Mouse (Mus musculus): Measurements from ENCODE around the gene Olfr643. TPM values are rescaled to one million over a fixed set of nuclear protein-coding genes. Genes with fewer than 3 reads are reported as not detected.

The Olfr643 gene
- not detected in 2 replicates for polyA plus RNA-seq (2015; fragmentation: Nextera tagmentation; extraction: Ambion mirVana)

DNA sequence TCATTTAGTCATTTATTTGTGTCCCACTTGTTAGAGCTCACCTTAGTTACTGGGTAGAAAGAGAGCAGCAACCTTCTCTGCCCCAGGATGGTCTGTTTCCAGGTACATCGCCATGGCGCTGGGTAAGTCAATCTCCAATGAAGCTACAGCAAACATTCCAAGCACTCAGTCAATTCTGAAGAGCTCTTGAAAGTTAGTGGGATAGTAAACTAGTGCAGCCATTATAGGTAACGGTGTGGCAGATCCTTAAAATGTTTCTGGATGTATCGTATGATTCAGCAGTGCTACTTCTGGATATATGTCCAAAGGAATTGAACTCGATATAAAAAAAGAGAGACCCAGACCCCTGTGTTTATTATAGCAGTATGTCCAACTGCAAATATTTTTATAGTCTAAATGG is at the start of gene Olfr643:
TSS of gene Olfr643 (minus strand) at position 101 of the 400 bp plus-strand sequence.
- Histone ChIP-seq H3K27ac (no peak within 1 kb of the TSS), H3K36me3 (no peaks in the 10 kb centered on the region), H3K27me3 (no peaks in the 10 kb centered on the region), H3K4me3 (no peak within 1 kb of the TSS), H3K4me2 (no peak within 1 kb of the TSS), H3K9me3 (no peaks in the 10 kb centered on the region), H3K4me1 (no peaks in the 10 kb centered on the region), H3K9ac (no peak within 1 kb of the TSS)
- ATAC-seq (ENCODE audit: insufficient number of reproducible peaks, insufficient read depth, low FRiP score, low TSS enrichment, low read depth), result no peak
- WGBS, result 84% methylated on average over 5 of the region's 5 CpGs

DNA sequence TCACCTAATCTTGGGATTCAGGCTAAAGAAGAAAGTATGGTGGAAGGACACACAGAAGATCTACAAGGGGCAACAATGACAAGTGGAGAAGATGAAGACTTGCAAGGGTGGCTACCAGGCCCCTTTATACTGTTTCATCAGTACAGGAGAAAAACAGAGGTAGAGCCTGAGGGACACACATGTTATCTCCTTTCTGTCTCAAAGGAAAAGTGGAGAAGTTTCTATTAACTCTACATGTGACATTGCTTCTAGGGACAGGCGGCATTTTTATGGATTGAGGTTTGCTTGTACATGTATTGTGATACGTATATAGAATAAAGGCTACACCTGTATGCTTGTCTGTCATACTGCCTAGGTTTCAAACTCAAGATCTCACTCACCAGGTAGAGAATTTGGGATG is 46.1 kb upstream of the Olfr643 start, which contains the start of gene Olfr648:
TSS of gene Olfr648 (minus strand) at position 101 of the 400 bp plus-strand sequence.
- Histone ChIP-seq H3K27ac (no peak within 1 kb of the TSS), H3K27me3 (no peaks in the 10 kb centered on the region), H3K9ac (no peak within 1 kb of the TSS), H3K4me1 (no peaks in the 10 kb centered on the region), H3K9me3 (no peaks in the 10 kb centered on the region), H3K4me2 (no peak within 1 kb of the TSS), H3K4me3 (no peak within 1 kb of the TSS), H3K36me3 (no peaks in the 10 kb centered on the region)
- 88% methylated on average over 2 of the region's 2 CpGs for WGBS
- no peak for ATAC-seq (ENCODE audit: insufficient number of reproducible peaks, insufficient read depth, low FRiP score, low TSS enrichment, low read depth)

- Histone ChIP-seq H3K4me1 (no peaks in the 10 kb centered on the region), H3K36me3 (no peaks in the 10 kb centered on the region), H3K9ac (no peak overlapping the region), H3K27me3 (no peaks in the 10 kb centered on the region), H3K4me3 (no peak overlapping the region), H3K27ac (no peak overlapping the region), H3K4me2 (no peak overlapping the region), H3K9me3 (no peaks in the 10 kb centered on the region)
- ATAC-seq (ENCODE audit: insufficient number of reproducible peaks, insufficient read depth, low FRiP score, low TSS enrichment, low read depth), result no peak
- WGBS, result 89% methylated on average over 1 of the region's 1 CpGs
Measured at GRCm38 (mm10) chr7:104179074-104179473, 41.9 kb upstream of the Olfr643 start.

GRCm38 (mm10) chr7:104178422-104179054 is 41.3 kb upstream of the Olfr643 start:
- no peak overlapping the region for H3K4me3 ChIP-seq
- H3K4me1 ChIP-seq, result no peaks in the 10 kb centered on the region
- WGBS, result 73% methylated on average over 5 of the region's 5 CpGs

DNA sequence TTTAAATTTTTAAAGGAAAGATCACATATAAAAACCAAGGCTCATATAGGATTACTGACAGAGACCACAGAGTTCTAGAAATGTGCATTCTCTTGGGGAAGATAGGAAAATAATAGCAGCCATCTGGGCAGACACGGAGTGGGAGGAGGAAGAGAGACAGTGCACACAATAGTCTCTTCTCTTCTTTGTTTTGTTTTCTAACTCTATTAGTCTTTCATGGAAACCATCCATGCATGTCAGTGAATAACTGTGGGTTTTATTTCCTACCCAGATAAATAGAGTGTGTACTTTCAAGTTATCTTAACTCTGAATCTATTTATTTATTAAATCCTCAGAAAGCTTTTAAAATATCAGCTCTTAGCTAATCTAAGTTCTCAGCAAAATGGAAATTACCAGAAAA is 37.9 kb upstream of the Olfr643 start:
- Histone ChIP-seq H3K4me3 (no peak overlapping the region), H3K36me3 (no peaks in the 10 kb centered on the region), H3K9me3 (no peaks in the 10 kb centered on the region), H3K27ac (no peak overlapping the region), H3K9ac (no peak overlapping the region), H3K4me2 (no peak overlapping the region), H3K4me1 (no peaks in the 10 kb centered on the region), H3K27me3 (no peaks in the 10 kb centered on the region)
- ATAC-seq (ENCODE audit: insufficient number of reproducible peaks, insufficient read depth, low FRiP score, low TSS enrichment, low read depth), result no peak
- 42% methylated on average over 1 of the region's 1 CpGs for WGBS

More at GRCm38 (mm10) chr7:104178422-104179054, 41.3 kb upstream of the Olfr643 start:
- Histone ChIP-seq H3K9ac (no peak overlapping the region), H3K4me2 (no peak overlapping the region), H3K27ac (no peak overlapping the region), H3K9me3 (no peaks in the 10 kb centered on the region), H3K27me3 (no peaks in the 10 kb centered on the region), H3K36me3 (no peaks in the 10 kb centered on the region)
- ATAC-seq (ENCODE audit: insufficient number of reproducible peaks, insufficient read depth, low FRiP score, low TSS enrichment, low read depth), result no peak

- 75% methylated on average over 6 of the region's 6 CpGs for WGBS
- no peak overlapping the region for H3K27ac ChIP-seq
- no peaks in the 10 kb centered on the region for H3K27me3 ChIP-seq
- H3K4me1 ChIP-seq, result no peaks in the 10 kb centered on the region
- no peak overlapping the region for H3K4me2 ChIP-seq
- no peak overlapping the region for H3K9ac ChIP-seq
- no peak overlapping the region for H3K4me3 ChIP-seq
- no peak for ATAC-seq (ENCODE audit: insufficient number of reproducible peaks, insufficient read depth, low FRiP score, low TSS enrichment, low read depth)
- no peaks in the 10 kb centered on the region for H3K36me3 ChIP-seq
- no peaks in the 10 kb centered on the region for H3K9me3 ChIP-seq
Measured at GRCm38 (mm10) chr7:104169634-104170204, 32.5 kb upstream of the Olfr643 start.

DNA sequence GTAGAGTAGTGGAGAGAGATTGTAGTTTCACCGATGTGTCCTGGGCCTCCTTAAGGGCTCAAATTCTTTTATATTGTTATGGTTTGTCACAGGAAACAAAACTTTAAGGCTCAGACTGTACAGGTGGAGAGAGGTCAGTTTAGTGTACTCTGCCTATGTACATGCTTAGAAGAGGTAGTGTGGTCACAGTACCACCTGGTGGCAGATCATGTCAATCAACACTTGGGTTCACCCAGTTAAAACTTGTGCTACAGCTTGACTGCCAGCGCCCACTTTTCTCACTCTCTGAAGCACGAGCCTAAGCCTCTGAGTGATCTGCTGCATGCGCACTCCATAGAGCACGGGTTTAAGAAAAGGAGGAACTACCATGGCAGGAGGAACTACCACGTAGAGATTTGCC is 29.9 kb upstream of the Olfr643 start:
- Histone ChIP-seq H3K27me3 (no peaks in the 10 kb centered on the region), H3K36me3 (no peaks in the 10 kb centered on the region), H3K4me1 (no peaks in the 10 kb centered on the region), H3K27ac (no peak overlapping the region), H3K9me3 (no peaks in the 10 kb centered on the region), H3K9ac (no peak overlapping the region), H3K4me2 (no peak overlapping the region), H3K4me3 (no peak overlapping the region)
- ATAC-seq (ENCODE audit: insufficient number of reproducible peaks, insufficient read depth, low FRiP score, low TSS enrichment, low read depth), result no peak
- WGBS, result 88% methylated on average over 6 of the region's 6 CpGs

DNA sequence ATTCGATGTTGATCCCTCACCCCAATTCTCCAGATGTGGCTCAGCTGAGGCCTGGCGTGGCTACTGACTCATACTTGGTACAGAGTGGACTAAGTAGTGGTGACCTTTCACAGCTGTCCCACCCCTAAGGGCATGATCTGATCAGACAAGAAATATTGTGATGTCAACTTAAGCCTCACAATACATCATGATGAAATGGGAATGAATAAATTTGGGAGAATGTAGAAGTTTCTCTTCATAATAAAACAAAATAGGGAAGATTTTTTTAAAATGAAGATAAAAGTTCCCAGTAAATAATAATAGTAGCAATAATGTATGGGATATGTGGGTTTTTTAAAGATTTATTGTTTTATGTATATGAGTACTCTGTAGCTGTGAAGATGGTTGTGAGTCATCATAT is 13.3 kb upstream of the Olfr643 start, which contains the start of gene Ubqlnl:
TSS of gene Ubqlnl (minus strand) at position 101 of the 400 bp plus-strand sequence.
- Histone ChIP-seq H3K4me3 (no peak within 1 kb of the TSS), H3K36me3 (no peaks in the 10 kb centered on the region), H3K9ac (no peak within 1 kb of the TSS), H3K4me2 (no peak within 1 kb of the TSS), H3K27ac (no peak within 1 kb of the TSS), H3K9me3 (no peaks in the 10 kb centered on the region), H3K27me3 (no peaks in the 10 kb centered on the region), H3K4me1 (no peaks in the 10 kb centered on the region)
- WGBS, result 81% methylated on average over 2 of the region's 2 CpGs
- ATAC-seq (ENCODE audit: insufficient number of reproducible peaks, insufficient read depth, low FRiP score, low TSS enrichment, low read depth), result no peak

DNA sequence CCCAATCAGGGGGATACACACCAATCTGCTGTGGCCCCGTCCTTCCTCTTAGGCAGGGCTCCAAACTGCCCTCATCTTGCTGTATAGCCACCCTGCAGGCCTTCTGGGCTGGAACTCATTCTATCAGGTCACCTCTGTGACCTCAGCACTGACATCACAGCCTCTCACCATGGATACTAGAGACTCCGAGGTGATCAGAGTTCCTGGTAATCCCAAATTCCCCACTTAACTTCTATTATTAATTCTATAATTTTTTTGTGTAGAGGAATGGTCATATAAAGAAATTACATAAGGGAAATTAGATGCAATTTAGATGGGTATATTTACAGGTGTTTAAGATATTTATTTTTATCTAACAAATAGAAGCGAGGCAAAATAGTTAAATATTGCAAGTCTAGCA is 6.0 kb upstream of the Olfr643 start, which contains the start of gene Ubqln3:
TSS of gene Ubqln3 (minus strand) at position 101 of the 400 bp plus-strand sequence.
- H3K4me3 ChIP-seq, result no peak within 1 kb of the TSS
- no peak within 1 kb of the TSS for H3K9ac ChIP-seq
- no peaks in the 10 kb centered on the region for H3K36me3 ChIP-seq
- H3K27ac ChIP-seq, result no peak within 1 kb of the TSS
- no peaks in the 10 kb centered on the region for H3K4me1 ChIP-seq
- WGBS, result 73% methylated on average over 3 of the region's 3 CpGs
- ATAC-seq (ENCODE audit: insufficient number of reproducible peaks, insufficient read depth, low FRiP score, low TSS enrichment, low read depth), result no peak
- no peaks in the 10 kb centered on the region for H3K27me3 ChIP-seq
- no peaks in the 10 kb centered on the region for H3K9me3 ChIP-seq
- H3K4me2 ChIP-seq, result no peak within 1 kb of the TSS

GRCm38 (mm10) chr7:104129726-104130125 is 7.5 kb downstream of the Olfr643 start, which contains the start of gene Ubqln5:
Gene Ubqln5, minus strand, starts transcription at chr7:104129826.
- H3K27ac ChIP-seq, result no peak within 1 kb of the TSS
- H3K4me1 ChIP-seq, result no peaks in the 10 kb centered on the region
- ATAC-seq (ENCODE audit: insufficient number of reproducible peaks, insufficient read depth, low FRiP score, low TSS enrichment, low read depth), result no peak
- H3K4me2 ChIP-seq, result no peak within 1 kb of the TSS
- H3K4me3 ChIP-seq, result no peak within 1 kb of the TSS
- no peaks in the 10 kb centered on the region for H3K9me3 ChIP-seq
- WGBS, result 95% methylated on average over 5 of the region's 5 CpGs
- no peaks in the 10 kb centered on the region for H3K27me3 ChIP-seq
- H3K36me3 ChIP-seq, result no peaks in the 10 kb centered on the region
- no peak within 1 kb of the TSS for H3K9ac ChIP-seq

GRCm38 (mm10) chr7:104104757-104104972 is 32.5 kb downstream of the Olfr643 start, which contains the start of gene Olfr646:
Gene Olfr646, plus strand, starts transcription at chr7:104104873.
- H3K36me3 ChIP-seq, result no peaks in the 10 kb centered on the region
- H3K27me3 ChIP-seq, result no peaks in the 10 kb centered on the region
- no peaks in the 10 kb centered on the region for H3K4me1 ChIP-seq
- H3K9ac ChIP-seq, result no peak within 1 kb of the TSS
- no peak within 1 kb of the TSS for H3K27ac ChIP-seq
- ATAC-seq (ENCODE audit: insufficient number of reproducible peaks, insufficient read depth, low FRiP score, low TSS enrichment, low read depth), result no peak
- no peaks in the 10 kb centered on the region for H3K9me3 ChIP-seq
- H3K4me2 ChIP-seq, result no peak within 1 kb of the TSS
- no peak within 1 kb of the TSS for H3K4me3 ChIP-seq

GRCm38 (mm10) chr7:104103913-104104756 is 33.1 kb downstream of the Olfr643 start:
- no peak overlapping the region for H3K27ac ChIP-seq
- no peaks in the 10 kb centered on the region for H3K9me3 ChIP-seq
- ATAC-seq (ENCODE audit: insufficient number of reproducible peaks, insufficient read depth, low FRiP score, low TSS enrichment, low read depth), result no peak
- no peak overlapping the region for H3K4me2 ChIP-seq
- H3K27me3 ChIP-seq, result no peaks in the 10 kb centered on the region
- no peak overlapping the region for H3K4me3 ChIP-seq
- no peak overlapping the region for H3K9ac ChIP-seq
- WGBS, result 74% methylated on average over 4 of the region's 4 CpGs
- no peaks in the 10 kb centered on the region for H3K36me3 ChIP-seq
- no peaks in the 10 kb centered on the region for H3K4me1 ChIP-seq

All from embryonic facial prominence, embryonic 13.5 days (tissue).